Mouse (Mus musculus): Measurements from ENCODE around the gene Card11.

Card11 gene

DNA sequence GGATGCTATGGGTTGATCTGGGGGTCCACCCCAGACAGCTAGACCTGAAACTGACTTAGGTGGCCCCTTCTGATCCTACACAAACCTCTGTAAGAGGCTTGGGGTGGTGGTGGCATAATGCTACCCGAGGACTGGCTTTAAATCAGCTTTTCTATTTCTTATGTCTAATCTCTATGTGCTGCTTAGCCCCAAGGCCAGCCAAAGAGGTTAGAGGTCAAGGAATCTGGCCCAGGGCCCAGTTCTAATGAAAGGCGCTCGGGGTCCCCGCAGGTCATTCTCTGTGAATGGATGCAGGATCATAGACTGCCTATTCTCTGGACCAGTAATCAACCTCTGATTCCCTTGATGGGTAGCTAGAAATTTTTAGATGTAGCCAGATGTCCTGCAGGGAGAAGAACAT is 145.7 kb downstream of the Card11 start:
- no peak for DNase-seq (ENCODE audit: low read depth, low spot score)

DNA sequence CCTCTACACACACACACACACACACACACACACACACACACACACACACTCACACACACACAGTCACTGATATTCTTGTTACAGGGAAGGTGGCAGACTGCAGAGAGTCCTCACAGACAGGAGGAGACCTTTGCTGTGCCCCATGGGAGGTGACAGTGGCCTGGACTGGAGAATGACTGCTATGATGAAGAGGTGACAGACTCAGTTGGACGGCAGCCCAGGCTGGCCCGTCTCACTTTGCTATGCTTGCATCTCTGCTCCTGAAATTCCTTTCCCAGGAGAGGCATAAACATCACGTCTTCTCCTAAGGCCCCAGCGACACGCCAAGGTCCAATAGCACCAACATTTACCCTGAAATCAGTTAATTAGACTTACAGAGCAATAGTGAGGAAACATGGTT is 146.7 kb downstream of the Card11 start:
- DNase-seq (ENCODE audit: low read depth, low spot score), result no peak

DNA sequence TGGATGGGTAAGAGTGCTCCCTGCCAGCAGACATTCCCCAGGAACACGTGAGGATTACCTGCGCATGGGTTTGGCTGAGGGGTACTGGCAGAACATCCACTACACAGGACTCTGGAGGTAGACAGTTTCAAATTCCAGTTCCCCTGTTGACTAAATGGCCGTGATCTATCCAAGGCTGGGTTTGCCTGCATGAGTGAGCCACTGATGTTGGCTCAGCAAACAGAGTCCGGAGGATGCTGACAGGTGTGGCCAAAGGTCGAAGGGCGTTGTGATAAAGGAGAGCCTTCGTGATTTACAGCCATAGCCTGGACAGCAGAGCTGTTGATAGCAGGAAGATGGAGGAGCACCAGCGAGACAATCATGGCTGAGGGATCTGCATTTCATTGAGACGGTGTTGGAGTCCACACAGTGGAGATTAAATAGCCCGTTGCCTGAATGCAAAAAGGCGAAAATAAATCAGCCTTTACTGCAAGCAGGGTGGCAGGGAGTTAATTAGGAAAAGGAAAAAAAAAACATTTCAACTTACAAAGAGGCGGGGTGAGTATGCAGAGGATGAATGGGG is 147.9 kb downstream of the Card11 start:
- DNase-seq (ENCODE audit: low read depth, low spot score), result no peak

DNA sequence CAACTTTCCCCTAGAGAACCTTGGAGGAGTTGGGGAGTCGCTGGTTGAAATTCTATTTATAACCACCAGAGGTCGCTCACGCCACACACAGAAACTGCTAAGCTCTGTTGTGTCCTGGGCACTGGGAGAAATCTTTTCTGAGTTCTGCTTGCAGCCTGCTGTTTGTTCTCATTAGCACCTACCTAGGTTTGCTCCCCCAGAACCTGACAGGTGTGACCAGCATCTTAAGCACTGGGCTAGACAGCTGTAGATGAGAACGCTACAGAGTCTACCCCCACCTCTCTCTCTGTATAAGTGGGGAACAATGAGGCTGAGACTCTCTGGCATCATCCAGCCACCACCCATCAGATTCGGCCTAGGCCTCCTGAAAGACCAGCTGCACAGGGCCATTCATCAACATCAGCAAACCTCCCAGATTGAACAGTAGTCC is 153.1 kb downstream of the Card11 start:
- peak; percentile 76 for DNase-seq (ENCODE audit: low read depth, low spot score)

DNA sequence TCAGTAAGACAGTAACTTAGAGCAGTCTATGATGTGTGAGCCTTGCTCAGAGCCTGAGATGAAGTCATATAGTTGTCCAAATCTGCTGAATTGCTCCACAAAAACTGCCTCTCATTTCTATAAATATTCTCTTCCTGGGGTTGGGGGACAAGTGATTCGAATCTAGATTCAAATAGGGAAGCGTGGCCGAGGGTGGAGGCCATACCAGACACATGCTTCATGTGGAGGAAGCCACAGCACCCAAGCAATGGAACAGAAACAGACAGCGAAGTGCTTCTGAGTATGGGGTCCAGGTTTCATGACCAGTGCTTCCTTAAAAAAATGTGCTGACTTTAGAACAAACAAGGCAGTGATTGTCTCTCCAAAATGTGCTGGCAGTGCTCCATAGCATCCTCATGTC is 158.4 kb downstream of the Card11 start:
- no peak for DNase-seq (ENCODE audit: low read depth, low spot score)

DNA sequence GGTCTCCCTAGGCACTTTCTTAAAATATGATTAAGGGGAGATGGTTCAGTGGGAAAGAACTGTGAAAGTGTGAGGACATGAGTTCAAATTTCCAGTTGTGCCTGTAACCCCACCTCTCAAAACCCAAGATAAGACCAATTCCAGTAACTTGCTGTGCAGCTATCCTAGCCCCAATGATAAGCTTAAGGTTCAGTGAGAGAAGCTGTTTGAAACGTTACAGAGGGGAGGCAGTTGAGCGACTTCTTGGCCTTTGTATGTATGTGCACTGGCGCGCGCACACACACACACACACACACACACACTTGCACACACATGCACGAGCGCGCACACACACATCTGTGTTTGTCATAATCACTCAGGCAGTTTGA is 169.3 kb downstream of the Card11 start:
- DNase-seq (ENCODE audit: low read depth, low spot score), result no peak

DNA sequence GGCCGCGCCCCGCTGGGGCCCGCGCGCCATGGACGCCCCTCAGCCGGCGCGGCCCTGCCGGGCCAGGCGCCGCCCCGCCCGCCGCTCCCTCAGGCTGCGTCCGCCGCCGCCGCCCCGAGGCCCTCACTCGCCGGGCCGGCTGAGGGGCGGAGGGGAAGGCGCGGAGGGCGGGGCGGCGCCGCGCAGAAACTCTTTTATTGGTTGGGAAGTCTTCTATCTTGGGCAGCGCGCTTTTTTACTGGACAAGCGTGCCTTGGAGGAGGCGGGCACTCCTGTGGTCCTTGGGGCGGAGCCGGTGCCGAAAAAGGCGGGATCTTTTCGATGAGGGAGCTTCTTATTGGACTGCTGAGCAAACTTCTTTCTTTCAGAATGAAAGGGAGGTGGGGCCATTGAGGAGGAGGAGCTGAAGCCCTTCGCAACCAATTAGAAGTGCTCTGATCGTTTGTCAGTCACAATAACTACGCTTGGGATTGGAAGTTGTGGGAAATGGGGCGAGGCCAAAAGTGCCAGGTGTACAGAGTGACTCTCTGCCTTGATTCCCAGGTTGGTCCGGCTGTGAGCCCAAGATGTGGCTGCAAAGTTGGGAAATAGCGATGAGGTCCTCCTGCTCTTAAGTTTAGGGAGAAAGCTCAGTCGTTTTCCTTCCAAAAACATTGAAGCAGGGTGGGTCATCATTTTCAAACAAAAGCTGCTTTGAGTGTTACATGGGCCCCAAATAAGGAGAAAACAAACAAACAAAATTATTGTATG is 169.9 kb downstream of the Card11 start, which contains the start of gene Gna12:
Gene Gna12, minus strand, starts transcription at position 118 of the 750 bp plus-strand sequence.
- peak; percentile 100 for DNase-seq (ENCODE audit: low read depth, low spot score)

DNA sequence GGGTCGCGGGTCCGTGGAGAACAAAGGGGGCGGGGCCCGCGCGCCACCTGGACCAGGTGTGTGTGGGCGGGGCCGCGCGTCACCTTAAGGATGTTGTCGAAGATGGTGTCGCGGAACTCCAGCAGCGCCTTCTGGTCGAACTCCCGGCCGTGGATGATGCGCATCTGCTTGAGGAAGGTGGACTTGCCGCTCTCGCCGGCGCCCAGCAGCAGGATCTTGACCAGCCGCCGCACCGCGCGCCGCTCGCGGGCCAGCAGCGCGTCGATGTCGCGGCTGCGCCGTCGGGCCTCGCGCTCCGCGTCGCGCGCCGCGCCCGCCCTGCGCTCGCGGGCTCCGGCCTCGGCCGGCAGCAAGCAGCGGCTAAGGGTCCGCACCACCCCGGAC is 170.5 kb downstream of the Card11 start:
- peak; percentile 50 for DNase-seq (ENCODE audit: low read depth, low spot score)

DNA sequence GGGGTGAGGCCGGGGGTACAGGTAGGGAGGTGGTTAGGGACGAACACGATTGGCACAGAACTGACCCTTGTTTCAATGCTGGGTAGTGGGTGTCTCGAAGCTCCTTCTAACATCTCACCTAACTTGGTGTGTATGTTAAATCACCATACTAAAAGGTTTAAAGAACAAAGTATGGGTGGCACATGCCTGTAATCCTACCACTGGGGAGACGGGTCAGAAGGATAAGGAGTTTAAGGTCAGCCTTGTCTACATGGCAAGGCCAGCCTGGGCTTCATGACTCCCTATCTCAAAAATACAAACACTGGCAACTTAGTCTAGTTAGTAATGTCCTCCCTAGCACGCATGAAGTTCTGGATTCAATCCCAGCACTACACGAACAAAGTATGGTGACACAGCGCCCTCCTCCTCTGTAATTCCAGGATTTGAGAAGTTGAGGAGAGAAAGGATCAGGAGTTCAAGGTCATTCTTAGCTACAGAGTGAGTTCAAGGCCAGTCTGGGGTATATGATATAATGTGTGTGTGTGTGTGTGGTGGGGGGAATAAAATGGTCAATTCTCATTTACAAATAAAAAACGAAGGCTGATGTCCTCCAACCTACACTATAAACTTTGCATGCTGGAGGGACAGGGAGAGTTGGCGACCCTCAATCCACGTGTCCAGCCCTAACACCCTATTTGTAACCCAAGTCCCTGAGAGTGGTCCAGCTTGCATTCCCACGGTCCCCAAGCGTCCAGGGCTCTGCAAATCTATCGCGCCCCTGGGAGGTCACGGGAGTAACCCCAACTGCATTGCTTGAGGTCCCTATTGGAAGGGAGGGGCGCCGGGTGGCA is 171.1 kb downstream of the Card11 start:
- DNase-seq (ENCODE audit: low read depth, low spot score), result peak; percentile 38

DNA sequence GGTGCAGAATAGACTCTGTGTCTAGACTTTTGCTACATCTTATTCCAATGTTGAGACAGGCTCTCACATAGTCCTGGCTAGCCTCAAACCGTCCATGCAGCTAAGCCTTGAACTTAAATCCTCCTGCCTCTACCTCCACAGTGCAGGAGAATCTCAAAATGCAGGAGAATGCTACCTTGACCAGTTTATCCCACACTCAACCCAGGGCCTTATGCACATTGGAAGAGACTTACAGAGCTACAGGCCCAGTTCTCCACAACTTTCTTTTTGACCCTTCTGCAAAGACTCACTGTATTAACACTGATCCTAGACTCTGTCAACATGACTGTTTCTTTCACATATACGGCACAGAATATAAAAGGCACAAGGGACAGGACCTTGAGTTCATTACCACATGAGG is 172.0 kb downstream of the Card11 start:
- no peak for DNase-seq (ENCODE audit: low read depth, low spot score)

DNA sequence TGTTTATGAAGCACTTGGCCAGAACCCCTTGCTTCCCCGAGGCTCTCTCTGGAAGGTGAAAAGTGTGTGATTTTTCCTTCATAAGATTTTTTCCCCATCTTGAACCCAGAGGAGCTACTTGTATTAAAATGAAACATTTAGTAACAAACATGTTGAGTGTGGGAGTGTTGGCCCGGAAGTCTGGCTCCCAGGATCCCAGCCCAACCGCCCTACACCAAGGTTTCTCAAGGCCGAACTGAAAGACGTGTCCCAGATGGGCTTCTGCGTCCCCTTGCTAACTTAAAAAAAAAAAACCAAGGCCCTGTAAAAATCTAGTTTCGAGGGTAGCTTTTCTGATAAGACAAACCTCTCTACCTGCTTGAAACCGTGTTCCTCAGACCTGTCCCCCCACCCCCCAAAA is 172.5 kb downstream of the Card11 start:
- DNase-seq (ENCODE audit: low read depth, low spot score), result no peak

DNA sequence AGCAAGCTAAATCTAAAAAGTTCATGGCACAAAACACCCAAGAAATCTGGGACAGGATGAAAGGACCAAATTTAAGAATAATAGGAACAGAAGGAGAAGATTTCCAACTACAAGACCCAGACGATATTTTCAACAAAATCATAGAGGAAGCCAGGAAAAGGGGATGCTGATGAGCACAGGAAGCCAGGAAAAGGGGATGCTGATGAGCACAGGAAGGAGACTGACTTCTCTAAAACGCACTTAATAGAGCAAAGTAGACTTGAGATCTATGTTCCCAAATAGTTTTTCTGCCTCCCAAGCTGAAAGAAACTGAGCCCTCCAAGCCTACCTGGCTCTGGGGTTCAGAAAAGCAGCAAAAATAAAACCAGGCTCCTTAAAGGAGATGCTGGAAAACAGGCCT is 173.0 kb downstream of the Card11 start:
- no peak for DNase-seq (ENCODE audit: low read depth, low spot score)

DNA sequence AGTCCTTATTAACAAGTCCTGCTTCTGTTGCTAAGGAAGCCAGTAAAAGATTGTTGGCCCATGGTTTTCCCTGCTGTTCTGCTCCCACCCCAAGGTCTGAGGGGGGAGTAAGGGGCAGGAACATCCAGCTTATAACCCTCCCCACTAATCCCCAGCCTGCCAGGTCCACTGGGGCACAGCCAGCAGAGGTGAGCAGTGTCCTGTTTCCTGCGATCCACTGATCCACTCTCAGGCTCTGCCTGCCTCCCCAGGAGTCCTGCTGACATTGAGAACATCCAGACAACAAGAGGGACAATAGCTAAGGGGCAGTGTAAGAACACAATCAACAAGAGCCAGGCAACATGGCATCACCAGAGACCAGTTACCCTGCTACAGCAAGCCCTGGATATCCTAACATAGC is 173.6 kb downstream of the Card11 start:
- no peak for DNase-seq (ENCODE audit: low read depth, low spot score)

DNA sequence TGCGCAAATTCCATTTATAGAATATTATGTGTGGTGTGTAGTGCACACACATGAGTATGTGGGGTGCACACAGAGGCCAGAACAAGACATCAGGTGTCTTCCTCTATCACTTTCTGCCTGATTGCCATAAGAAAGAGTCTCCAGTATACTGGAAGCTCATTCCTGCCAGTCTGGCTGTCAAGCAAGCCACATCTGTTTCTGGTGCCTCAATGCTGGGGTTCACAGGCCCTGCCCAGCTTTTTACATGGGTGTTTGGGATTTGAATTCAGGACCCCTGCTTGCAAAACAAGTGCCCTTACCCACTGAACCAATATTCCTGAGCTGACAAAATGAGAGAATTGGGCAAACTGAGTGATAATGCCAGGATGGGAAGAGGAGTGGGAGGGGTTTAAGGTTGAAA is 174.3 kb downstream of the Card11 start:
- DNase-seq (ENCODE audit: low read depth, low spot score), result no peak

DNA sequence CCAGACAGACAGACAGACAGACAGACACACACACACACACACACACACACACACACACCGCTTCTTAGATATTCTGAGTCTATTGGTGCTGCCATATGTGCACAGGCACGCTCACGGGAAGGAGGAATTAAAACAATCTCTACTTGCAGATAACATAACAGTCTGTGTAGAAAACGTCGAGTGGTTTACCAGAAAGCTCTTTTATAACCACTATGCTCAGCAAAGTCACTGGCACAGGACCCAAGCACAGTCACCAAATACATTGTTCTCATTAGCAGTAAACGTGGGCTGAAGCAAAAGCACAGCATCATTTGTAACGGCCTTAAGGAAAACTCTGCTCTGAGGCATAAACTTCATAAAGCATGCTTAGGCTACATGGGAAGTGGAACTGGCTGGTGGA is 176.3 kb downstream of the Card11 start:
- no peak for DNase-seq (ENCODE audit: low read depth, low spot score)

DNA sequence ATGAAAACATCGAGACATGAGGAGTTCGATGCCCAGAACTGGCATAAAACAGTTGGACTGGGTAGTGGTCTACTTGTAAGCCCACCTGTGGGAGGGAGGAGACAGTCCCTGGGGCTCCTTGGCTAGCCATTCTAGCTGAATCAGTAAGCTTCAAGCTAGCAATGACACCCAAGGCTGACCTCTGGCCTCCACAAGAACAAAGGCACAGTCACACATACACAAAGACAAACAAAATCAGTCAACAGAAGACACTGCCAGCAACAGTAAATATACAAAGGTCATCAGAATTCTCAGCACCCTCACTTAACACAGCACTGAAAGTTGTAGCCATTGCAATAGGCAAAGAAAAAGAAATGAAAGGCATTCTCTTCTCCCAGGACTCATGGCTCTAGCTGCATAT is 177.0 kb downstream of the Card11 start:
- DNase-seq (ENCODE audit: low read depth, low spot score), result no peak
